Mouse (Mus musculus): ENCODE measurements around the gene Arfgap1.
A peak's percentile ranks its signal among the peaks of the same experiment; 100 is the strongest.

Gene Arfgap1

DNA sequence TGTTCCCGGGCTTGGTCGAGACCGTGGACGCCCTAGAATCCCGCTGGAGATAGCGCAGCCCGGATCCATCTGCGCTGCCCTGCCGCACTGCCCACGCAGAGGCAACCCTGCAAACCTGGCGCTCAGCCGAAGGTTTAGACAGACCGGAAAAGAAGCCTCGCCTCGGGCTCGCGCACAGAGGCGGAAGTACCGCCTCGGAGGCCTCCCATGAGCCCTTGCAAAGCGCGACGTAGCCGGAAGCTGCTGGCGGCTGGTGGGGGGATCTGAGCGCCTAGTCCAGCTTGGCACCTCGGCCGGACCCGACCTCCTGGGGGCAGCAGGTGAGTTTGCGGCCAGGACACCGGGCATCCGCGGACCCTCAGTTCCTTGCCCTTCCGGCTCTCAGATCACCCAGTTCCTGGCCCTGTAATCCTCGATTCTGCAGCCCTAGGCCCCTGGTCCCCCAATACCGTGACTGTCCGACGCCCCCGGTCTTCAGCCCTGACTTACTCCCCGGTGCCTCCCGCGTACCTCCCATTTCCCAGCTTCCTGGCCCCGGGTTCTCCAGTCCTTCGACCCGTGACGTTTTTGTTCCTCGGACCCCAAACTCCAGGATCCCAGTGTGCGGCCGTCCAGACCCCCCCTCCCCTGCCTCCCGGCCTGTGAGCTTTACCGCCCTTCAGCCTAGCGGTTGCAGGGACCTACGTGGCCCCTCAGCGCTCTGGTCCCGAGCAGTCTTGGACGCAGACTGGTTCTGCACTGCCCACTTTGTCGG lies at the start of gene Arfgap1:
Gene Arfgap1 (plus strand): TSS at position 216 of the 754 bp plus-strand sequence.
- ATAC-seq (ENCODE audit: insufficient number of reproducible peaks, low FRiP score, low TSS enrichment), result peak; percentile 88

DNA sequence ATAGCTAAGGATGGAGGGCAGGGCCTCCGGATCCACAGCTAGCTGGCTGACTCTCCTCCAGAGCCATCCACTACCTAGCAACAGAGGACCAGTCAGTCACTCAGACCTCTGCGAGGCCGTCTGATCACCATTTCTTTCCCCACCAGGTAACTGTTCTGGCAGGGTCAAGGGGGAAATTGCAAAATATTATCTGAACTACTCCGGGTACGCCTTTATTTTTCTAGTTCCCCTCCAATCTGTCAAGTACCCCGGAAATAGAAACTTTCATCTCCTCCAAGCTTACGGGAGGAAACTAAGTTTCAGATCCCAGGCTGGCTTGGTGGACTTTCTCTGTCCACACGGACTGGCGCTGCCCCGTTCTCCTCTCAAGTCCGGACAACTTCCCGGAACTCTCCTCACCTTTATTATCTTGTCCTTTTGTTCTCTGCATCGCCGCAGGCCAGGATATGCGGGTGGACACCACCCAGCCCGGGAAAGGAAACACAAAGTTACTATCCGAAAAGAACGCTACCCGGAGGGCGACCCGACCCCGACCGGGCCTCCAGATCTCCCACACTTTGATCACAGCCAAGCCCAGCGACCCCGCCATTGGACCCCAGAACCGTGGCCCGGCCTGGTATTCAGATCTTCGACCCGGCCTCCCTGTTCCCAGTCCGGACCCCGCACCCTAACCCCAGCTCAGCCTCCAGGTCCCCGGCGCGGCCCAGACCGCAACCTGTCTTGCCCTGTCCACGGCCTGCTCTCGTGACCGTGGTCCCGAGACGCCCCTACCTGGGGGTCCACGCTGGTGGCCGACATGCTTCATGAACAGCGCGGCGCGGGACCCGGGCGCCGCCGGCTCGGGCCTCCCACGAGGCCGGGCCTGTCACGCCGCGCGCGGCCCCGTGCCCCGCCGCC lies 46.9 kb upstream of the Arfgap1 start:
- ATAC-seq (ENCODE audit: insufficient number of reproducible peaks, low FRiP score, low TSS enrichment), result peak; percentile 28; the same call in 1 of the 2 replicates

DNA sequence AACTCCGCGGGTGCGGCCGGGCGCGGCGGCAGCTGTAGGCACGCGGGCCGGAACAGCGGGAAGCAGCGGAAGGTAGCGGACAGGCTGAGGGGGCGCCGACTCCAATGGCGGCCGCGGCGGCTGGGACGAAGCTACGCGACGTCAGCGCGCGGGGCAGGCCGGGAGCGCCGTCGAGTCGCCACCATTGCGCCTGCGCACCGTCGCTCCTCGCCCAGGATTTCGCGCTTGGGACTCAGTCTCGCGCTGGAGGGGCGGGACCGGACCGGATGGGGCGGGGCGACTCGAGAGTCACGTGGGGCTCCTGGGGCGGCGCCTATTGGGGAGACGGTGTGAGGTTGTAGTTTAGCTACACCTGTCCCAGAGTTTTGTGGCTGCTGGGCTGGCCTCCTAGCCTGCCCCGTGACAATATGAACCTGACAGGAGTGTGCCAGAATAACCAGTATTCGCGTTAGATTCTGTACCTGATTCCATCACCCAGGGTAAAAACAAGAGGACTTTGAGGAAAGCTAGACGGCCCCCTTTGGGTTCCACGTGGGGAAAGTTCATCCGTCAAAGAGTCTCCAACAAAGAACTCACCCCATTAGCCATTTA lies 46.1 kb upstream of the Arfgap1 start, which contains the start of gene Ythdf1:
Gene Ythdf1 (minus strand): TSS at position 140 of the 591 bp plus-strand sequence.
- peak; percentile 91 for ATAC-seq (ENCODE audit: insufficient number of reproducible peaks, low FRiP score, low TSS enrichment)

DNA sequence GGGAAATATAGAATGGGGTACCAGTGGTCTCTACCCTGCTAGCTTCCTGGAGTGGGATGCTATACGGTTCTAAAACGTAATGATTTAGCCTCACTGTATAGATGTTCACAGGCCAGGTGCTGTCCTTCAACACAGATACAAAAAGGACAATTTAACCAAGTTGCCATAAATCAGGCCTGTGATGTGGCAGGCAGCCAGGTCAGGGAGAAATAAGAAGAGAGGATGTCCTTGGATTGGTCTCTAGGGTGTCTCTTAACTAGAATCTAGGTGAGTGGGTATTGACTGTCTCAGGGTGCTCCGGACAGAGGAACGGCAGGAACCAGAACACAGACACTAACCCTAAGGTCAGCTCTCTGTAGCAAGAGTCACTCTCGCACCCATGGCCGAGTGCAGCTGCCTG lies 44.3 kb upstream of the Arfgap1 start:
- ATAC-seq (ENCODE audit: insufficient number of reproducible peaks, low FRiP score, low TSS enrichment), result no peak

DNA sequence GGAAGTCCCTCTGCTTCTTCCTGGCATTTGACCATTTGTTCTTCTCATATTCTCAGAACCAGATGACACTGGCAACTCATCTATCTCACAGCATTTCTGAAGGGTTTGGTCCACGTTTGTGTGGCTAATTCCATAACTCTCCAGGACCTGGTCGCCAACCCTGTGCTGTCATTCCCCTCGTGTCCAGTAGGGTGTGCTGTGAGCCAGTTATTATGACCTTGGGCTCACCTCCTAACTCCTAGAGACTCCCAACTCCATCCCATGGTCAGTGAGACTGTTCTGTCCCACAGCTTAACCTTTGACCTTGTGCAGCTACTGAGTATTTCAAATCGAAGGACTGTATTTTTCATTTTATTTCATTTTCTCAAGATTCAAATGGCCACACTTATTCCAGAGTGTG lies 41.8 kb upstream of the Arfgap1 start:
- ATAC-seq (ENCODE audit: insufficient number of reproducible peaks, low FRiP score, low TSS enrichment), result no peak

DNA sequence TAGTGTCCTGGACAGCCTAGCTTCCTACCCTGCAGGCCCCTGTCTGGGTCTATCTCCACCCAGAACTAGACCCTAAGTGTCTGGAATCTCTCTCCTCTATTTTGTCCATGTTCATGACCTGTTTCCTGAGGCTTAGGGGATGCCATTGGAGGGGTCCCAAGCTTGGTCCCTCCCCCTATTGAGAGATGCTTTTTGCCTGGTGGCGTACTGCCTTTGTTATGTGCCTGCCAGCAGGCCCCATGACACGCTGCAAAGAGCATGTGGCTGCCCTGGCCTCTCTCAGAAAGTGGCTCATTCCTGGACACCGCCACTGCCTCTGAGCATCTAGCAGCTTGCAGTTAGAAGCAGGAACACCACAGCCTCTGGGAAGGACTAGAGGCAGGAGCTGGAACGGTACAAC lies 38.3 kb upstream of the Arfgap1 start, which contains the start of gene Birc7:
Gene Birc7 (plus strand): TSS at position 301 of the 400 bp plus-strand sequence.
- ATAC-seq (ENCODE audit: insufficient number of reproducible peaks, low FRiP score, low TSS enrichment), result no peak

DNA sequence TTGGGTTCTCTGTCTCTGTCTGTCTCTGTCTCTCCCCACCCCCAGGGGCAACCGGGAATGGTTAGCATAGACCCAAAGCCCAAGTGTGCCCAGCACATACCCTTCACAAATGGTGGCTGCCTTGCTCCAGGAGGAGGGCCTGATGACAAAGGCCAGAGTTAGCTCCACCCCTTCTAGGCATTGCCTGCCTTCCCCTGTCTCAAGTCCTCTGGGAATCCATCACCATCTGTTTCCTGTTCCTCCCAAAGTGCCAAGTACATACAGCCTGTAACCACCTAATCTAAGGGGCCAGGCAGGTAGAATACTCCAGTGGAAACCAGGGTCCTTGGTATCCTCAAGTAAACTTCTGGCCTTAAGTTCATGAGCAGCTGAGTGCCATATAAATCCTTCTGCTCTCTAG lies 34.6 kb upstream of the Arfgap1 start:
- ATAC-seq (ENCODE audit: insufficient number of reproducible peaks, low FRiP score, low TSS enrichment), result no peak

DNA sequence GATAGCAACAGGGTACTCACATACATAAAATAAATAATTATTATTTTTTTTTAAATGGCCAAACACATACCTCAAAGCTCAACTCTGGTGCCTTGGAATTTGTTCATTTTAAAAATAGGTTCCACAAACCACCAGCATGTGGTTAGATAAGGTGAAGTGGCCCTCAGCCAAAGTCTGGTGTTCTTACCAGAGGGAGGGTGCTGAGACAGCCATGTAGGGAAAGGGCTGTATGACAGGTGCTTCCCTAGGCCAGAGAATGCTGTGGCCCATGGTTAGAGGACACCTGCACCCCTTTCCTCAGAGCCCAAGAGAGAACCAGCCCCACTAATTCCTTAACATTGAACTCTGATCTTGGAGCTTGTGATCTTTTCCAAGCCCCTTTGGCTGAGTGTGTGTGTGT lies 26.8 kb upstream of the Arfgap1 start:
- ATAC-seq (ENCODE audit: insufficient number of reproducible peaks, low FRiP score, low TSS enrichment), result no peak

DNA sequence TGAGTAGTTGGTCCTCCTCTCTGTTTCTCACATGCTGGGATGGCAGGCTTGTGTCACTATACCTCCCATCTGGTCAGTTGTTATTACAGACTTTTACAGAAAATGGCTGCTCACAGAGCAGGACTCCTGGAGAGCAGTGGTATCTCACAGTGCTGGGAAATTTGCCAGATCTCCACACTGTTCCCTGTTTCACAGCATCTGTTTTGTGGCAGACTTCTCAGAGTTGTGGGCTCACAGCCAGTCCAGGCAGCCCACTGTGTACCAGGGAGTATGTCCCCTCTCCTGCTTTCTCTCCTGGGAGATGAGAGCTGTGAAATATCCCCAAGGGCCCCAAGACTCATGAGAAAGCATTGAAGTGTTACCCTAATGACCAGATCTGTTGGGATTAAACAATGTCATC lies 25.2 kb upstream of the Arfgap1 start:
- ATAC-seq (ENCODE audit: insufficient number of reproducible peaks, low FRiP score, low TSS enrichment), result no peak

DNA sequence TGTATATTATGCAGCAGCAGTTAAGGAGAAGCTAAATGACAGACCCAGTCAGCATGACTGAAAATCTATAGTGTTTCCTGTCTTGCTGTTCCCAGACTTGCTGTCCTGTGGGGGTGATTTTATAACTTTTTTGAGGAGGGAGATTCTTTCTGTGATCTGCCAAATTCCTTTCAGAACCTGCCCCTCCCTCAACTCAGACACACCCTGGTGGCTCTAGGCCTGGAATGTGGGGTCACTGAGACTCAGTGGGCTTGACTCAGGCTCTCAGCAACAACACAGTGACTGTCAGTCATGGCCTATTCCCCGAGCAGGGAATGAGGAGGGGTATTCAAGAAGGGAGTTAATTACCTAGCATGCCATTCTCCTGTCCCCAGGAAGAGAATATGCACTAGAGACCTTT lies 17.1 kb upstream of the Arfgap1 start:
- ATAC-seq (ENCODE audit: insufficient number of reproducible peaks, low FRiP score, low TSS enrichment), result no peak

DNA sequence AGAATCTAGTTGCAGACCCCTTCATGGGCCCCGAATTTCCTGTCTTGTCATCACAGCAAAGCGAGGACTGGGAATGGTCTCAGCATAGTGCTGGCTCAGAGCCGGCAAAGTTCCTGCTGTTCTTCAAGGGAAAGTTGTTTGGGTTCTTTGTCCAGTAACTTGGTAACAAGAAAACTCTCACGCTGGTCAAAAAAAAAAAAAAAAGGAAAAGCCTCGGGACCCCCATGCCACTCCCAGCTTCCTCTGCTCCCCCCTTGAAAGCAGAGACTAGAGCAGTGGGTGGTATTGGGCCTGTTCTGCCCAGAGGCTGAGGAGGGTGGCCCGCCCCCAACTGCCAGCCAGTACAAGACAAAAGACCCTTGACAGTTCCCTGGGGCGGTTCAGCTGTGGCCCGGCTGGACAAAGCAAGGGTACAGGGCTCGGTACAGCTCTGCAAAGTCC lies 14.3 kb upstream of the Arfgap1 start:
- no peak for ATAC-seq (ENCODE audit: insufficient number of reproducible peaks, low FRiP score, low TSS enrichment)

DNA sequence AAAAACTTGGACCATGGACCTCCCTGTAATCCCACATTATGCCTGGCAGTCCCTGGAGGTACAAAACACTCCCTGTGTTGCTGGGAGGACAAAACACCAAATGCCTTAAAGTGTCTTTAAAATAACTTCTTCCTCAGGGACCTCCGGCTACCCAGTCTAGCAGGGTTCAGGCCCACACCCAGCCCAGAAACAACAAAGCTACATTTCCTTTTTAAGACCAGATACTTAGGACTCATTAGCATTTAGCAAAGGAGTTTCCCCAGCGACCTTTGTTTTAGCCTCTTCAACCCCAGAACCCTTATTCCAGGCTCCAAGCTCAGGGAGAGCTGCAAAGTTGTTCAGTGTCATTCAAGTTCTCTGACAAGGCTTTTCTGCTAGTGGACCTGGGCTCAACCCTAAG lies 13.4 kb upstream of the Arfgap1 start:
- no peak for ATAC-seq (ENCODE audit: insufficient number of reproducible peaks, low FRiP score, low TSS enrichment)

DNA sequence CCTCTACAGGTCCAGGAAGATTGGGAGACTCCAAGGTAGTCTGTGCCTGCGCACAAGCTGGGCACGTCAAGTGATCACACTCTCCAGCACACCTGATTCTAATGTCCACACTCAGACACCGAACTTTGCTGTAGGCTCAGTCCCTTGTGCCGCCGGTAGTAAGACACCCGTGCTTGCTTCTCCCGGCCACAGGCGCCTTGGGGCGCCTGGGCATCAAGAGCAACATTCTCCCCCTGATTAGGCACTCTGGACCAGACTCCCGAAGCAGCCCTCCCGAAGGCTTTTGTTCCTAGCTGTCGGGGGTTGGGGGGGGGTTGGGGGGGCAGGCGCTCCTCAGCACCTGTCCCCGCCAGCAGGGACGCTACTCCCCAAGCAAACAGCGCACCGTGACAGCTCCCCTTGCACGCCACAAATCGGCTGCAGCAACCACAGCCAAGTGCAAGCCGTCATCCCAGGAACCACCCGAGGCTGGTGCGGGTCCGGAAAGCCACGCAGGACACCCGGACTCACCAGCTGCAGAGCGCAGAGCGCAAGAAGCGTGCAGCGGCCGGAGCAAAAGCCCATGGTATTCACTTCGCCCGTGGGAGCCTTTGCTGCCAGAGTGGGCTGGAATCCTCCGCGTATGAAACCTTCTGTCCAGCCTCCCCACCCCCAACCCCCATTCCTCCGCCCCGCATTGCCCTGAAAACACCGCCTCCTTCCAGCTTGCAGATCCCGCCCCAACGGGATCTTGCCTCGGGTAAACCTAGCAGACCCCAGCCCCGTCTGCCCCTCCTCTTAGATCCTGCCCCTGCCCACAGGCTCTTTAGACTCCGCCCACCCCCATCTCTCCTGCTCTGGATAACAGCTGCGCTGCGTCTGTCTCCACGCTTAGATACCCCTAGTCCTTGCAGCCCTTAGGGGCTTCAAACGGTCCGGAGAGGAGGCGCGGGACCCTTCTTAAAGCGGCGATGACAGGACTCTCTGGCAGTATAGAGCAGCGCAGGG lies 12.7 kb upstream of the Arfgap1 start, which contains the start of gene Nkain4:
Gene Nkain4 (minus strand): TSS at position 639 of the 987 bp plus-strand sequence.
- ATAC-seq (ENCODE audit: insufficient number of reproducible peaks, low FRiP score, low TSS enrichment), result peak; percentile 73; the same call in 1 of the 2 replicates

DNA sequence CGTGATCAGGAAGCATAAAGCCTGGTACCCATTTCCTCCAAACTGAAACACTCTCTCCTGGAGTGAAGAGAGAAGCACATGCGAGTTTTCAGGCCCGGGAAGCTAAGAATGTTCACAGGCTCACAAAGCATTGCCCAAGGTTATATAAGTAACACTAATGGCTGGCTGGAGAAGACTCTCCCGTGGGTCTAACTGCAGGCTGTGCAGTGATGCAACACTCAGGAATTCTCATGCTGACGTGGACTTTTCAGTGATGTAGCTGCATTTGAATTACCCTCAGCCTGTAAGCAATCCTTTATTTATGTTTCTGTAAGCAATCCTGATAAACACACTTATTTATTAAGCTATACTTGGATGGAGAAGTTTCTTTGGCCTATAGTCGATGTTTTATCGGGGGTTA lies 7.4 kb upstream of the Arfgap1 start:
- ATAC-seq (ENCODE audit: insufficient number of reproducible peaks, low FRiP score, low TSS enrichment), result no peak

DNA sequence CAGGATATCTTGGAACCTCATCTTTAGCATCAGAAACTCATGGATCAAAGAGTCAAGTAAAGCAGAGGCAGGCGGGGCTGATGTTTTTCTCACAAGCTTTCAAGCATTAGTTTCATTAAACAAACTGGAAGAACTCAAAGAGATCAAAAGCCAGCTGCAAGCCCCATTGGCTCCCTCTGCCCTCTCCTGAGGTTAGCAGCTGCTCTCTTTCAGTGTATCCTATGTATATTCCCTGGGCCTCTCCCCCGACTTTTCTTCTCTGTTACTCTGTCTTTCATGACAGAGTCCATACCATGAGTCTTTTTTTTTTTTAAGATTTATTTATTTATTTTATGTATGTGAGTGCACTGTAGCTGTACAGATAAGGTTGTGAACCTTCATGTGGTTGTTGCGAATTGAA lies 6.8 kb upstream of the Arfgap1 start:
- no peak for ATAC-seq (ENCODE audit: insufficient number of reproducible peaks, low FRiP score, low TSS enrichment)

DNA sequence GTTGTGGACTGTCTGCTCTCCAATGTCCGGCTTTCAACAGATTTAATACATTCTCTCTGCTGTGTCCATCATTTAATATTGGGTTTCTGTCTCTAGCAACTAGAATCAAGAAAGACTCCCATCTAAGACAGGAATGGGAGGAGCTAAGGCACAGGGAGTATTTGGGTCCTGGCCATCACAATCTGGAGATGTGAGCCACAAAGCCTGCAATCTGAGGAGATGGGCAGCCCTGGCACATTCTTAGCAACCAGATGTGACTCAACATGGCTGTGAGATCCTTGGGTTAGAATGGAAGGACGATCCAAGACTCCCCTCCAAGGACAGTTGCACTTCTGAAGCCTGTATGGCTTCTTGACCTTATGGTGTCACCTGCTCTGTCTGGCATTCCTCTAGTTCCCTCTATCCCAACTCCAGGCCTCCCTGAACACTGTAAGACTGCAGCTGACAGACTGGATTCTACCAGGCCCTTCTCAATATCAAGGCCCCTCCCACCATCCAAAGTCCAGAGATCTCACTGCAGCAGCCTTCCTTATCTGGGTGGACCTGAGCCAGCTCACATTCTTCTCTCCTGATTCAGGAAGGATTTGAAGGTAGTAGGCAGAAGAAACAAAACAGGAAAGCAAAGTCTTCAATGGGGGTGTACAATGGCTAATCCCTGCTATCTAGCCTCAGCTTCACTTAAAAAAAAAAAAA lies 4.3 kb upstream of the Arfgap1 start:
- ATAC-seq (ENCODE audit: insufficient number of reproducible peaks, low FRiP score, low TSS enrichment), result no peak

DNA sequence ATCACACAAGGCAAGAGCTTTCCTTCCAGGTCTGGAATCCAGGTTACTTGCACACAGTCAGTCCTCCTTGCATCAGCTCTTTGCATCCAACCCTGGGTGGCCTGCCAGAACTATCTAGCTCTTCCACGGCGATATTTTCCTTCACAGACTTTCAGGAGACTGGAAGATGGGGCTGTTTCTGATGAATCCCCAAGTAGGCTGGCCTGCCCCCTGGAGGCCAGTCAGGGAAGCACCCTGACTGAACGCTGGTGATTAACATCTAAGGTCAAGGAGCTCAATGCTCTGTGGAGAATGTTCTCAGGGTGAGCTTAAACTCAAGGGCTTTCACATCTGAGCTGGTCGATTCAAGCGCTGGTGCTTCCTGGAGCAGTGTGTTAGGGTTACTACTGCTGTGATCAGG lies 3.1 kb upstream of the Arfgap1 start:
- ATAC-seq (ENCODE audit: insufficient number of reproducible peaks, low FRiP score, low TSS enrichment), result 0 out of 2 replicates have a peak, but pooled peaks have one; percentile 51

DNA sequence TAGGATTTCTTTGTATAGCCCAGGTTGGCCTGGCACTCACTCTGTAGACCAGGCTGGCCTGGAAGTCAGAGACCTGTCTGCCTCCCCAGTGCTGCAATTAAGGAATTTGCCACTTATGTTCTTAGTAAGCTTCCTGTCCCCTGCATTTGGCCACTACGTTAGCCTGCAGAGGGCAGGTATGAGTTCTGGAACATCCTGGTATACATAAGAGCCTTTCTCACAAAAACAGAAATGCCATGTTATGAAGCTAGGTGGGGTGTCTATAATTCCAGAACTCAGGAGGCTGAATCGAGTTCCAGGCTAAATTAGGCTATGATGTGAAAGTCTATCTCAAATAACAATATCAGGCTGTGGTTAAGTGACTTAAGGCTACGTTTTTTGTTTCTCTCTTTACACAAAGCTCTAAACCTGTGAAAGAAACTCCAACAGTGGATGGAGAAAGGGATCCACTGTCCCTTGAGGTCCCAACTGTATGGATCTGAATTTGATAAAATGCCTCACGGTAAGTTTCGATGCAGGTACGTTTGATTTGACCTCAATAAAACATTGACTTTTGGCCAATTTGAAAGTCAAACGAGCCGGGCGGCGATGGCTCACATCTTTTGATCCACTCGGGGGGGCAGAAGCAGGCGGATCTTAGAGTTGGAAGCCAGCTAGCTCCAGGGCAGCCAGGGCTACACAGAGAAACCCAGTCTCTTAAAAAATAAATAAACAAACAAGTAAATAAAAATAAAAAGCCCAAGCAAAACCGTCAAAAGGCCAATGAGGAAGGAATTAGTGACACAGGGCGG lies 738 bp upstream of the Arfgap1 start:
- ATAC-seq (ENCODE audit: insufficient number of reproducible peaks, low FRiP score, low TSS enrichment), result no peak

Data from cerebellum, adult (tissue).